Mouse (Mus musculus) heart, postnatal 25 days (tissue): ENCODE data around the gene Setd1b. TPM values are rescaled to one million over a fixed set of nuclear protein-coding genes. Genes with fewer than 3 reads are reported as not detected.

Source experiments
- DNase-seq: peaks from one replicate; pipeline ENCODE4 v3.0.0; 2022; ENCODE audit warnings: low spot score
- intact Hi-C: fragments of 180-260 bp; cut with DNase I; formaldehyde crosslinking; loops from one replicate; pipeline ENCODE4 v1.15.1; 2025
- total RNA-seq, 2 experiments: library from RNA; stranded (reverse); gene quantifications; 2 replicates each; pipeline ENCODE4 v1.2.3; 2021

The Setd1b gene
- total RNA-seq, 2 experiments from 2014 or later = 14.4 to 18.4 TPM

DNA sequence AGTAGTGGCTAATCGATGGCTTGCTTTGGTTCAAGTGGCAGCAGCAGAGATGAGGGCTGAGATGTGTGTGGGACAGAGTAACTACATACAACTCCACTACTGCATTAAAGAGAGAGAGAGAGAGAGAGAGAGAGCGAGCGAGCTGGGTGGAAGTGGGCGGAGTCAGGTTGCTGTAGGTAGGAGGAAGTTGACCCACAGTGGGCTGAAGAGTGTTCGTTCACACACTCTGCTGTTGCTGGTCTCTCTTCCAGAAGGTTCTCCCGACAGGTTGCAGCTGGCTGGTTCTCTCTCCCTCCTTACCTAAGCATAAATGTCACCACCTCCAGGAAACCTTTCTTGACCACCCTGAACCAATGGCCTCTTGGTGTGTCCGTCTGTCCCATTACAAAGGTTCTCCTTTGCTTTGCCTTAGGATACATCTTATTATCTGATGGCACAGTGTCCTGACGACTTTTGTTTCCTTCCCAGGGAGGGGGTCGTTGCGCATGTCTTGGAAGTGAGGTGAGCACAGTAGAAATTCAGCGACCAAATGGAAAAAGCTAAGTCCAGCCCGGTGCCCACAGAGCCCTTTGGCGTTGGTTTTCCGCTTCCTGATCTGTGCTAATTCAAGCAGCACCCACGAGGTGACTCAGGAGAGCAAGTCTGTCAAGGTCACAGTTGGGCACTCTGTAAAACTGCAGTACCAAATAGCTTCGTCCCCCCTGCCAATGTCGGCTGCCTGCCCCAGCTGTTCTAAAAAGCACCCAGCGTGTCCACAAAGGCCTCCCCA is 16.2 kb upstream of the Setd1b start:
- intact Hi-C loops = no loop called here
- DNase-seq = no peak

DNA sequence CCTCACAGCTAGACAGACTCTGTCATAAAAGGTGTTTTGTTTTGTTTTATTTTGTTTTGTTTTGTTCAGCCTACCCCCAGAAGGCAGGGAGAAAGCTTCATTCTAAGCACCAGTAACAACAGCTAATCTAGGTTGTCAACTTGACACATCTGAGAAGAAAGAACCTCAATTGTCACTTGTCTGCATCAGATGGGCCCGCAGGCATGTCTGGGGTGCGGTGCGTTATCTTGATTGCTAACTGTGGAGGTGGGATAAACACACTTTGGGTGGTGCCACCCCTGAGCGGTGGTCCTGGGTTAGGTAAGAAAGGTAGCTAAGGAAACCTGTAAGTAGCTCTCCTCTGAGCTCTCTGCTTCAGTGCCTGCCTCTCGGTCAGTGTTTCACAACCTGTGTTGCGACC is 15.0 kb upstream of the Setd1b start:
- intact Hi-C loops = no loop called here
- no peak for DNase-seq

DNA sequence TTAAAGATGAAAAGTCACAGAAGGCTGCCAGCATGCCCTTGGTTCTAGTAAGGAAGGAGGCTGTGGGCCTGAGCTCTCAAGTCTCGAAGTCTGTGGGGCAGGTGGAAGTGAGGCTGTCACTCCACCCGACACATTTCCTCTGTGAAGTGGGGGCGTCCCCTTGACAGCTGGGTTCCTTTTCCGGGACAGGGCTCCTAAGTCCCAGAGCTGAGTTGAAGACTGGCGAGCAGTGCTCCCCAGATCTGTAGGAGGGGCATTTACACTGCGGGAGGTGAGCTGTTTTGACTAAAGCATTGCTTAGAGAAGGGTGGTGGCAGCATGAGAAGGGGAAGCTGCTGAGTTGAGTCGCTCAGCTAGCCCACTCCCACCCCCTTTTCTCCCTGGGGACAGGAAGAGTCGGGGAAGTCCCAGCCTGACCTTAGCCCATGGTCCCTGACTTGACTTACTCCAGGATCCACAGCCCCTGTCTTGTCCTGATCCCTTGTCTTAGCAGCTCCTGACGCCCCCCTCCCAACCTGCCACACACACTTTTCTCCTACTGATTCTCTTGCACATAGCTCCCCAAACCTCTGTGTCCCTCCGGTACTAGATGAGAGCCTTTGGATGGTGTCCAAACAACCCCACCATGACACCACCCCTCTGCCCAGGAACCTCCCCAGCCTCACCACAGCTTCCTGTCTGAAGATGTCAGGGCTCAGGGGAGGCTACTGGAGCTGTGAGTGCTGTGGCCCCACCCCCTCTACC is 13.4 kb upstream of the Setd1b start:
- intact Hi-C loops = no loop called here
- no peak for DNase-seq

DNA sequence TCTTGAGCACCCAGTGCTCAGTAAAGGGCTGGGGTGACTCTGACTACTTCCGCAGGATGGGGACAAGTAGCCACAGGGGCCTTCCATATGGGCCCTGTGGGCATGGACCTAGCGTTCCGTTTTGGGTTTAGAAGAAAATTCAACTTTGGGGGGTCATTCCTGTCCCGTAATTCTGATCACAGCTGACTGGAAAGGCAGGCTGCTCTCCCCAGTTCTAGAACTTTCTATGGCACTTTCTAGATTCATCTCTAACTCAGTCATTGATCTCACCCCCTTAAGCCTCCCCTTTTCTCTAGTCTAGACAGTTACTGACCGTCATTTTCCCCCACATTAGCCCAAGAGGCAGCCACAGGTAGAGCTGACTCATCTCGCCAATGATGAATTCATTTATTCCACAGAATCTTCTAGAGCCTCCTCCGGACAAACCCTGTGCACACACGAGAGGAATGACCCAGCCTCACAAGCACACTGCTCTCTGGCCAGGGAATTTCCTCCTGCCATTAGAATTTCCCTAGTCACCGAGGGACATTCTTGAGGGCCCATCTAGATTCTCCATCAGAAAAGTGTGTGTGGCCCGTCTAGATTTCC is 12.7 kb upstream of the Setd1b start:
- no peak for DNase-seq
- intact Hi-C loops = no loop called here

DNA sequence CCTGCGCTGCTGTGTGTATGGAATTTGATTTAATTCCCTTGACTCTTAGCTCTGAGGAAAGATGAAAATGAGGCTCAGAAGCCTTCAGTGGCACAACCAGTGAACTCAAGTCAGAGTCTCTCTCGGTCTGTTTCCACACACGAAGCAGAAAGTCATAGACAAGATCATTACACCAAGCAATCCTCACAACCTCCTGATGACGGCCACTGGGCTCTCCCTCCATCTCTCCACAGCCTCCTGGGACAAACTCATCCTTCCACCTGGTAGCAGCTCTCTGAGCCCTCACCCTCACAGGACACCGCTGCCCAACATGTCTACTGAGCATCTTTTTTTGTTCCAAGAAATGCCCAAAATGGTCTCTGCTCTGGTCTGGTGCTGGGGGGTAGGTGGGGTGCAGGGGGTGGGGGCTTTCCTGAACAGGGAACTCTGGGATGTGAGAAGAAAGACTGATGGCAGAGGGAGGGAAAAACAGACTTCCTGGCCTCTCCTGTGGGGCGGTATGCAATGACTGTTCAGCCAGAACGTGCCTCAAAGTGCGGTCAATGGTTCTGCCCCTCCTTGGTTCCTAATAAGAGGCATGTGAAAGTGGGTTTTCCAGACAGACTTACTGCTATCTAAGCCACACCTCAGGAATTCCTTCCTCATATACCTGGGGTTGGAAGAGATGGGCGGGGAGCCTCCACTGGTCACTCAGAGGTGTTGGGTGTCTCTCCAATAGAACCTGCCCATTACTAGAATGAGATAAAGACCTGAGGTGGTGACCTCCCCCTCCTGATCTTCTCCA is 11.8 kb upstream of the Setd1b start:
- intact Hi-C loops = no loop called here
- DNase-seq = no peak

DNA sequence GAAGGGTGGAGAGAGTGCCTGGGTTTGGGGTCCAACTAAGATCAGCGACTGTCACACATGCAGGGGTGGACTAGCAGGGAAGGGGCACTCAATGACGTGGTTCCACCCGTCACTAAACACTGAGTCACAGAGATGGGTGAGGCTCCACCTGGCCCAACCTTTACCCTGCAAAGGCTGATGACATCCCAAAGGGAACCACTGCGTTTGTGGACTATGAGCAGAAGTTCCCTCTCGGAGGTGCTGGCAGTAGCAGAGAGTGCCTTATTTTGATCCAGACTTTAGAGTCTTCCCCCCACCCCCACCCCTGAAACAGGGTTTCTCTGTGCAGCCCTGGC is 11.2 kb upstream of the Setd1b start:
- intact Hi-C loops = no loop called here
- DNase-seq = no peak

DNA sequence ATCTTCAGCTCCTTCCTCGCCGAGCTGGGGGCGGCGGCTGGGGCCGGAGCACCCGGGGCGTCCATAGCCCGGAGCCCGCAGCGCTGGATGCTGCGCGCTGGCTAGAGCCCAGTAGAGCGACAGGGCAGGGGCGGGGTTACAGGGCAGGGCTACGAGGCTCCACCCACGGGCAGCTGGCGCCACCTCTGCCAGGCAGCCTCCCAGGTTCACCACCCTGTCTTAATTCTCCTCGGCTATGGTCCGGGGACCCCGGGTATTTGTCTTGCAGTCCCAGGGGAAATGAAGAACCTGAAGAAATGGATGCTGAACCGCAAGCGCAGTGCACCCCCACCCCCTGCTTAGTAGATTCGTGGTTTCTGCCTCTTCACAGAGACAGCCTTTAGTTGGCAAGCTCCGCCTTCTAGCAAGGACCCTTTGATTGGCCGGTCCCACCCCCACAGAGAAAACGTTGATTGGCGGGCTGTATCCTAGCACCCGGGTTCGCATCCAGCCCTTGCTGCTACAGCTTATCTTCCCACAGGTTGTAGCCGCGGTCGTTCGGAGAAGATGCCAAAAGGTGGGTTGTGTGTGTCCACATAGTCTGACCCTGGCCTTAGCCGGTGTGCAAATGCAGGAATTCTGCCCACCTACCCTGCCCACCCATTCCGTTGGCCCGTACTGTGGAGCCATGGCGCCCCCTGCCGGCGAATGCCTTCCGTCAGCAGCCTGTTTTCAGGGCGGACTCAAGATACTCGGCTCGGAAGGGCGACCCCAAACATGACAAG is 9.5 kb upstream of the Setd1b start, which contains the start of gene Rhof:
Gene Rhof (minus strand): TSS at position 385 of the 764 bp plus-strand sequence.
- intact Hi-C loops = loop anchor here (1.0 to 2.0 kb wide), 3 partner anchors 16 to 70 kb away; no protein-coding TSS in a partner anchor

DNA sequence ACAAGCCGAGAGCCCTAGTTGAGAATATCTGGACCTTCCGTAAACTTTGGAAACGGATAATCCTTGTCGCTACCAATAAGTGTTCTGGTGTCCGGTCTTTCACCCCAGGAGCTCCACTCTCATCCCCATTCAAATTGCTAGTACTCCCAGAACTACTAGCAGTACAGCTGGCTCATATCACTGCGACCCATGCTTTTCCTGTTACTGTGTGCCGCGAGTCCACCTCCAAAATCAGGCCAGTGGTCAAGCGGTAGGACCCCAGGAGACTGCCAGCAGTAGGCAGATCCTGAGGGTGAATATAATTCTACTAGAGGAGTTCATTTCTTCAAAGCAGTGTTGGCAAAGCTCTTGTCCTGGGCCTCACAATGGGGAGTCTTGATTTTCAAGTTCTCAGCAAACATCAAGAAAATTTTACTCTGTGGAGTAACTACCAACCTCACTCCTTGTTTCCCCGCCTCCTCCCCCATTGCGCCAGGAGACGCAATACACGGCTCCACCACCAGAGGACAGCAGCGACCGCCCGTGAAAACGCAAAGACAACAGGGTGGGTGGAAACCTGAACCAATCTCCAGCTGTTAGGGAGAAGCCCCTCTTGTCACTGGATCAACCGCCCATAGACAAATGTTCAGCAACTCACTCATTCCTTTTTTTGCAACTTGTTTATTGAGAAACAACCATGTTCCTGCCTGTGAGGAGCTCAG is 8.8 kb upstream of the Setd1b start:
- intact Hi-C loops = loop anchor here (1.0 to 2.0 kb wide), 3 partner anchors 16 to 70 kb away; no protein-coding TSS in a partner anchor
- DNase-seq = peak; percentile 77

More for the DNA sequence above, 9.5 kb upstream of the Setd1b start, which contains the start of gene Rhof:
- DNase-seq = peak; percentile 67

DNA sequence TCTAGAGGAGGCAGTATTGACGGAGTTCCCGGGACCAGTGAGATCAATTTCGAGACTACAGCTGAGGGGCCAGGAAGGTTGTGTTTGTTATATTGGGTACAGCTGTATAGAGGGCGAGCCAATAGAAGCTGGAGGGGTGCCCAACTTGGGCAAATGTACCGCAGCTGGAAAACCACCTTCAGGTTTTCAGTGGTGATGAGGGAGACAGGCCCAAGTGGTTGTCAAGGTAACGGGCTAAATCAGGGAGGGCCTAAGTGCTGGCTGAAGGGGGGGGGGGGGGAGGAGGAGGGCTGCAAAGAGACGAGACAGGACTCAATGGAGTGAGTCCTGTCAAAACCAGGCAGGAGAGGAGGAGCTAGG is 8.2 kb upstream of the Setd1b start:
- DNase-seq = no peak
- intact Hi-C loops = loop anchor here (1.0 to 2.0 kb wide), 3 partner anchors 16 to 71 kb away; no protein-coding TSS in a partner anchor

DNA sequence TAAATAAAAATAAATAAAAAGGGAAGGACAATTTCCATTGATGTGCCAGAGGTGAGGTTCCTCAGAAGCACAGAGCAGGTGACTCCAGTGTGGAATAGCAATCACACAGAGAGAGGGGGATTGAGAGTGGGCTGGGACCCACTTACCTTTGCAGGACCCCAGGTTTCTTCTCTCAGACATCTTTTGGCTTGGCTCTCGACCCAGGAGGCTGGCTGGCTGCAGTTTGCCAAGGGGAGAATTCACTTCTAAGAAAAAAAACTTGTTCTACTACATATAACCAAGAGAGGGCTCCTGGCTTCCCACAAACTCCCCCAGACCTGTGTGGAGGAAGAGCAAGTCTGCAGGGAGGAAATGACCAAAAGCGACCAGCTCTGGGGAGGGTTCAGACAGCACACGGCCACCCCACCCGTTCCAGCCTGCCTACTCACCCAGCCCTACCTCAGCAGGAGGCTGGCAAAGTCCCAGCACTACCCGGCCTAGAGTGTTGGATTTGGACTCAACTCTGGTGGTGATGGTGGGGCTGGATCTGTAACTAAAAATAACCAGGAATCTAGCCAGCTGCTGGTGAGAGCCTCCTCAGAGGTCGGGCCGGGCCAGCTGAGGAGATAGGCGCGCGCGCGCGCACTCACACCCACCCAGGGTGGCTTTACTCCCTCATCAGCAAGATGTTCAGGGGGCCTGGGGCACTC is 7.7 kb upstream of the Setd1b start:
- peak; percentile 64 for DNase-seq
- intact Hi-C loops = no loop called here

DNA sequence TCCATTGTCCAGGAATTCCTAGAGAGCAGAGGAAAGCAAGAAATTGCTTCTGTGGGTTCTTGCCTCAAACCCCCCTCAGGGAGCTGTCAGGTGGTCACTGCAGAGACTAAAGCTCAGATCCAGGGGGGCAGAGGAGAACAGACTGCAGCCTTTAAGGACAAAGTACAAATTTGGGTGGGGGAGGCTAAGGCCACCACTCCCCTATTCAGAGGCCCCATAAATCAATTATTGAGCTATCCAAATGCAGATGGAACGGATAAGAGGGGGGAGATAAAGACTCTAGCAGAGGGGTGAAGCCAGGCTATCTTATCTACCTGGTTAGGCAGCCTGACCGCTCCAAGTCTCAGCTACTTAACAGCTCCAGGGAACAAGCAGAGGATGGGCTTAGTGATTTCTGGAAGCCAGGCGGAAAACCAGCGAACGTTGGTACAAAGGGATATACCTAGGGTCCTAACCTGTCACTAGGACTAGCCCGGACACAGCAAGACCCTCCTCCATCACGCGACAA is 7.1 kb upstream of the Setd1b start:
- DNase-seq = no peak
- intact Hi-C loops = no loop called here

DNA sequence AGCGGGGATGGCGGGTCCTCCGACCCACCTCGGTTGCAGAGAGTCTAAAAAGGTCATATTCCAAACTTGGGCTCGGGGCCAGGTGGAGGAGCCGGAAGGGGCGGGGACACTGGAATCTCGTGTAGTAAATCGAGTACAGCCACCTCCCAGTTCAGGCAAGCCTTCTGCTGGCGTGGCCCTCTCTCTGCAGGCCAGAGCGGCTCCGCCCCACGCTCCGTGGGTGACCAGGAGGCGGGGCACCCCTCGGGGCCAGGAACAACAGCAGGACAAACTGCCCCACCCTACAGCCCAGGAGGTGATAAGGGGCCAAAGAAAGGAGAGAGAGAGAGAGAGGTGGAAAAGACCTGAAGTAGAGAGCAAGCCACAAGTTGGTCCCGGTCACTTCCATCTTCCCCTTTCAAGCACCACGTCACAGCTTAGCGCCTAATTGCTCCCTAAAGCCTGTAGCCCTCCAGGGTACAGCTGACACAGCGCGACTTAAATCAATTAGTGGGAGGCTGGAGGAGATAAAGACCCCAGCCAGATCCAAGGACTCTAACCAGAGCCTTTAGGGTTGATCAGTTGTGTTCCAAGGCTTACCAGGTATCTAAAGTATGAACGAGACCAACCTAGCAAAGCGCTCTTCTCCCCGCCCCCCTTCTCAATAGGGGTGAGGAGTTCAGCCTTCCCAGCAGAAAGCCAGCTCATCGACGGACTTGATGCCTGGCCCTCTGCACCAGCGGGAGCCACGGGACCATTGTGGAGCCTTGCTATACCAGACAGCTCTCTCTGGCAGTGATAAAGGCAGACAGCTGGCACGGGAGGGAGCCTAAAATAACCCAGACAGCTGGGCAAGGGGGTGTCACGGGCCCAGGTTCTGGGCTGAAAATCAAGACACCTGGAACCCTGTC is 6.3 kb upstream of the Setd1b start:
- DNase-seq = peak; percentile 93
- intact Hi-C loops = no loop called here

DNA sequence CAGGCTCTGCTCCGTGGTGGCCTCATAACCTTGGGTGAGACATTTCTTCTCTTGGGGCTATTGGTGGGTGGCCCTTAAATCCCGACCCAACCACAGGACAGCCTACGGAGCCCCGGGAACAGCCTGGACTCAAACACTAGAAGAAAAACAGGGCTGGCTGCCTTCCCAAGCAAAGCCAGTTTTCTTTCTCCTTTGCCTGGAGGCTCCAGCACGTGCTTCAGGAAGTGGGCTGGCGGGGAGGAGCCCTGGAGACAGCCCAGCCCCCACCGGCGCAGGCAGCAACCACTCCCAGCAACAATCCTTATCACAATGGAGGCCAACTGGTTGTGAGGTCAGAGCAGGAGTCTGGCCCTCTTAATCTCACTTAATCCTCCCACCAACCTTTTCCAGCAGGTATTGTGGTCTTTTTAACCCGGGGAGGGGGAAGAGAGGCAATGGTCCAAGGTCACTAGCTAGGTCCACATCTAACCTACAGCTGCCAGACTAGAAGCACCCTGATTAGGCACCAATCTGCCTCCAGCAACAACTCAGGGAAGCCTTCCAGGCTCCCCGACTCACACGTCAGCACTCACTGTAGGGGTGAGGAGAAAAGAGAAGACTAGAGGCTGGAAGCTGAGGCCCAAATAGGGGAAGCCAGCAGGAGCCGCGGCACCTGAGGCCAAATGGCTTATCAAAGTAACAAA is 5.5 kb upstream of the Setd1b start:
- intact Hi-C loops = no loop called here
- peak; percentile 94 for DNase-seq

DNA sequence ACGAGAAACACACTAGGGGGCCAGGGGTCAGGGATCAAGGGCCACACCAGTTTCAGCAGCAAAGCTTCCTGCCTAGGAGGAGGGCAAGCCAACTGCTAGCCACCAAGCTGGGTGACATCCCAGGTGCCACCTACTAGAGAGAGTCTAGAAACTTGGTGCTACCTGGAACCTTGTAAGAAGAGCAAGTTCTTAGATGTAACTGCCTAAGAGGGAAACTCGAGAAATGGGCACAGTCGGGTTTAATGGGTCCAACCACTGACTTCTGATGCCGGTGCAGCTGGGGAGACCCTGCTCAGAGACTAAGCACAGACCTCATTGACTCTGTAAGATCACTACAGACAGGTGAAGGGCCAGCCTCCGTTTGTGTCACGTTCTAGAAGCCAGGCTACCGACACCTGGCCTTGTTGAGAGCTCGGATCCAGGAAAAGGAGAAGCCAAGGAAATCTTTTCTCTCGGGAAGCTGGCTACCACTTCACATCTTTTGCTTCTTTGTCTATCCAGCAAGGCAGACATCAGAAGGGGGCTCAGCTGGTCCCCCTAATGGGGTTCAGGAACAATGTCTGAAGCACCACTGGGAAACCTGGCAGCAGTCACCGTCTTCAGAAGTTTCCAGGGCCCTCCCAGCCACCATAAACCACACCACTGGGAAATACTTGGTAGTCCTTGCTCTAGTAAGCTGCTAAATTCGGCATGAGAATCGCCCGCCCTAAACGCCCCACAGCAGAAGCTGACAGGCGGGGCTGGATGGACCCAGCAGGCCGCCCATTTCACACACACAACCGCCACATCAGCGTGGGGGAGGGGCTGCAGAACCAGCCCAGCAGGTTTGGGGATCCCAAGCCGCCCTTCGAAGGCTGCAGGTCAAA is 4.7 kb upstream of the Setd1b start:
- intact Hi-C loops = no loop called here
- peak; percentile 84 for DNase-seq

DNA sequence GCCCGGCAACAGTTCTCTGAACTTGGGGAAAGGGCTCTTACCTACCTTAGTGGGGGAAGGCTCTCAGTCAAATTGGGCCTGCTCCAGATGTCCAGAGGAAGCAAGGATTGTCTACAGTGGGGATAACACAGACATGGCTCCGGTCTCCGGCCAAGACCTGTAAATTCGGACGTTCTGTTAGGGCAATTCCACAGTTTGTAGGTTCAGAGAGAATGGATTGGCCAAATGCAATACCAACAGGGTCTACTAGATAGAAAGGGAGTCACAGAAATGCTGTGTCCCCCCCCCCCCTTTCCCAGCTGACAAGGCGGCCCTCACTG is 4.1 kb upstream of the Setd1b start:
- intact Hi-C loops = no loop called here
- DNase-seq = no peak
